Mouse (Mus musculus): Measurements from ENCODE around the gene Svbp.

The Svbp gene

GRCm38 (mm10) chr4:119247462-119248235 lies 52.5 kb downstream of the Svbp start:
- peak; percentile 91 for DNase-seq

- DNase-seq, result peak; percentile 73
These were observed 53.4 kb downstream of the Svbp start for GRCm38 (mm10) chr4:119248407-119248965.

Data from kidney, postnatal 10 days (tissue).